Mouse (Mus musculus) frontal cortex, postnatal 25 days (tissue): Measurements from ENCODE around the gene Drd2.

Experiments used
- DNase-seq, 2 experiments: peaks; one replicate each; pipeline ENCODE4 v3.0.0; 2022; ENCODE audit warnings: low spot score in 2 of 2

Gene Drd2

GRCm38 (mm10) chr9:49340136-49341043, at the start of gene Drd2:
TSS of gene Drd2 (plus strand) at chr9:49340627.
- DNase-seq: no peak

GRCm38 (mm10) chr9:49295101-49295500, 45.3 kb upstream of the Drd2 start:
- no peak for DNase-seq

- no peak for DNase-seq
Observed at GRCm38 (mm10) chr9:49307576-49307975, 32.9 kb upstream of the Drd2 start.

- DNase-seq: no peak
Observed at GRCm38 (mm10) chr9:49310821-49311220, 29.6 kb upstream of the Drd2 start.

GRCm38 (mm10) chr9:49318638-49319037, 21.8 kb upstream of the Drd2 start:
- DNase-seq: no peak

GRCm38 (mm10) chr9:49341044-49341365, 578 bp downstream of the Drd2 start:
- DNase-seq: no peak

GRCm38 (mm10) chr9:49365763-49366162, 25.3 kb downstream of the Drd2 start:
- DNase-seq: no peak

GRCm38 (mm10) chr9:49373946-49374345, 33.5 kb downstream of the Drd2 start:
- DNase-seq: no peak

- DNase-seq: no peak
Observed at GRCm38 (mm10) chr9:49379962-49380361, 39.5 kb downstream of the Drd2 start.

- no peak for DNase-seq
Observed at GRCm38 (mm10) chr9:49384041-49384440, 43.6 kb downstream of the Drd2 start.

- DNase-seq: no peak
Observed at GRCm38 (mm10) chr9:49384855-49385254, 44.4 kb downstream of the Drd2 start.

- DNase-seq: no peak
Observed at GRCm38 (mm10) chr9:49385301-49385700, 44.9 kb downstream of the Drd2 start.

GRCm38 (mm10) chr9:49386119-49386518, 45.7 kb downstream of the Drd2 start:
- DNase-seq: no peak

- DNase-seq: no peak
Observed at GRCm38 (mm10) chr9:49392242-49392641, 51.8 kb downstream of the Drd2 start.

GRCm38 (mm10) chr9:49396006-49396405, 55.6 kb downstream of the Drd2 start:
- DNase-seq: no peak

- DNase-seq: no peak
Observed at GRCm38 (mm10) chr9:49403711-49404110, 63.3 kb downstream of the Drd2 start.

GRCm38 (mm10) chr9:49407028-49407427, 66.6 kb downstream of the Drd2 start:
- DNase-seq: no peak

- DNase-seq: no peak
Observed at GRCm38 (mm10) chr9:49410621-49411020, 70.2 kb downstream of the Drd2 start.

- no peak for DNase-seq
Observed at GRCm38 (mm10) chr9:49423866-49424265, 83.4 kb downstream of the Drd2 start.

GRCm38 (mm10) chr9:49425585-49425984, 85.2 kb downstream of the Drd2 start:
- no peak for DNase-seq

- no peak for DNase-seq
Observed at GRCm38 (mm10) chr9:49426921-49427320, 86.5 kb downstream of the Drd2 start, which contains the start of gene Ankk1. TSS of gene Ankk1 (minus strand) at chr9:49427021.

- DNase-seq: no peak
Observed at GRCm38 (mm10) chr9:49427478-49427877, 87.1 kb downstream of the Drd2 start.

GRCm38 (mm10) chr9:49442621-49443020, 102.2 kb downstream of the Drd2 start:
- DNase-seq: no peak

- no peak for DNase-seq
Observed at GRCm38 (mm10) chr9:49450491-49450890, 110.1 kb downstream of the Drd2 start.
